Mouse (Mus musculus) sigmoid colon, adult 10 weeks (tissue): ENCODE measurements around the gene Zbtb5. TPM values are rescaled to one million over a fixed set of nuclear protein-coding genes. Genes with fewer than 3 reads are reported as not detected.

Source experiments
- polyA plus RNA-seq: library from polyadenylated mRNA; stranded (reverse); fragments of 350-450 nt; fragmentation: Illumina TruSeq; extraction: RNeasy Lipid Tissue Mini Kit (QIAGEN cat#74804); gene quantifications from one replicate; pipeline ENCODE4 v1.2.3, GENCODE M21; 2014; ENCODE audit warnings: low read depth, low replicate concordance

Zbtb5 gene
- 5.3 TPM for polyA plus RNA-seq

GRCm38 (mm10) chr4:45012105-45012975 lies at the start of gene Zbtb5:
Zbtb5 (minus strand) TSS chr4:45012412.

GRCm38 (mm10) chr4:45018452-45018980 lies 6.3 kb upstream of the Zbtb5 start, which contains the start of gene Polr1e:
Polr1e (plus strand) TSS chr4:45018583.

GRCm38 (mm10) chr4:44981280-44981973 lies 30.8 kb downstream of the Zbtb5 start, which contains the start of gene Grhpr:
Grhpr (plus strand) TSS chr4:44981395.

Other genes with a start within 250 kb of the Zbtb5 start
- not detected for gene Grhpr, start 31.0 kb downstream of the Zbtb5 start, polyA plus RNA-seq
- 6.9 TPM for gene Polr1e, start 6.2 kb upstream of the Zbtb5 start, polyA plus RNA-seq
- 1.1 TPM for gene Fbxo10, start 72.2 kb upstream of the Zbtb5 start, polyA plus RNA-seq
- 116 TPM for gene Tomm5, start 95.7 kb upstream of the Zbtb5 start, polyA plus RNA-seq
- not detected for gene Frmpd1, start 172.5 kb upstream of the Zbtb5 start, polyA plus RNA-seq